Mouse (Mus musculus) urinary bladder, postnatal 14 days (tissue): ENCODE measurements around the gene Rffl.
A peak's percentile ranks its signal among the peaks of the same experiment; 100 is the strongest.
"Not testable (repeated sequence)": the region's sequence is repeated elsewhere in the genome, so short reads cannot be mapped to it uniquely, and the experiment has no call there.

Source experiments
- DNase-seq: peaks from one replicate; pipeline ENCODE4 v3.0.0; 2021; ENCODE audit warnings: low spot score

Rffl gene

DNA sequence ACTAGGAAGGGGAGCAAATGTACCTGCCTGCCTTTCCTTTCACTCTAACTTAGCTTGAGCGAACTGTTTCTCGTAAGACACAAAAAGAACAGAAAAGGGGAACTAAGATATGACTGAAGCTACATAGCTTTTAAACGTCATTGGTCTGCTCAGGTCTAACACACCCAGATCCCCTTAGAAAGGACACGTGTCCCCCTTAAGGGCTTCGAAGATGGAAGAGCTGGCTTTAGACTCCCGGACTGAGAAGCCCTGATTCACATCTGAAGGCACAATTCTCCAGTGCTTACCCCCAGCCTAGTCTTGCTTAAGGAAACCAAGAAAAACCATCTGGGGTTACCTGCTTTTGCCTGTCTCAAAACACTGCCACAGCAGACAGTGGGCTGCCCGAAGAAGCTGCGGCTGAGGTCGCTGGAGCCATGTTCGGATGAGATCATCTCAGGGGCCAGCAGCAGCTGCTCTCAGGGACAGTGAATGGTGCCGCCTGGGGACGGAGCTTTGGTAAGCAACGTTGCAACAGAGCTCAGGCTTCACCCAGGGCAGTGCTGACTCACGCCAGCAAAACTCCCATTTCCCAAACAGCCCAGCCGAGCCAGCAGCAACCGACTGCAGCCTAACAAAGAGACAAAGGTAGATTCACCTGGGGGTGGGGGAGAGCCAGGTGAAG is 25.5 kb downstream of the Rffl start:
- DNase-seq: peak; percentile 82

DNA sequence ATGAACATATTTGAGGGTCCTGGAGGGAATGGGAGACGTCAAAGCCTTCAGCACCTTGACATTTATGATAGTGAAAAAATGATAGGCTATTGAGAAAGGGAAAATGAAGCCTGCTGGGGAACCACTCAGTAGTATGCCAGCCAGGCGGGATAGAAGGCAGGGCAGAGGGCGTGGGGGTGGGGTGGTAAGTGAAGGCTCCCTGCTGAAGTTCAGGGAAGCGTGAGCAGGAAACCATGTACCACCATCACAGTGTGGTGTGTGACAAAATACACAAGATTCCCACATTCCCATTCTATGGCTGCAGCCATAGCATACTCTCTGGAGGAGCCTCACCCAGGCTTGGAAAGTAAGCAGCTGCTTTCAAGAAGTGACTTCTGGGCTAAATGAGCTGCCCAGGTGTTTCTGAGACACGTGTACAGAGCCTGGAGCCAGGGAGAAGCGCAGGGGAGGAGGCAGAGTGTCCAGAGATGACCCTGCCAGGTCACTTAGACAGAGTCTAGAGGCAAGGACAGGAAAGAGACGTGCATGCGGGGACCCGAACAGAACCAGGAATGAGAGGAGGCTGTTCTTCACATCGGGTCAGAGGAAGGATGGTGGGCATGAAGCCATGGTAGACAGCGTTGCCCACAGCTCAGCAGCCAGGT is 26.1 kb downstream of the Rffl start:
- DNase-seq: no peak

GRCm38 (mm10) chr11:82838511-82838910 is 32.5 kb downstream of the Rffl start:
- DNase-seq: no peak

DNA sequence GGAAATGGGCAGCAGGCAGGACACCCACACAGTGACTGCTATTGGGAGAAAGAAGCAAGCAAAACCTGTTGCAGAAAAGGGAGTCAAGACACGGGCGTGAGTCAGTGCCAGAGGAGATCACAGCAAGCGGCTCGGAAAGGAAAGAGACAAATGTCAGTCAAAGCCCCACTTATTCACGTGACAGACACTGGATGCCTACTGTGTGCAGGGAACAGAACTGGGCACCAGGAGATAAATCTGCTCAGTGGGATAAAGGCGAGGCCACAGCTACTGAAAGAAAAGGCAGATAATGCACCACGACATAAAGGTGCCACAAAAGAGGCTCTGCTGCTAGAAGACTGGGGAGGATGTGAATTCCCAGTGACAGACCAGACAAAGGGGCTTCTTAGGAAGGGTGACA is 33.2 kb downstream of the Rffl start:
- DNase-seq: no peak

DNA sequence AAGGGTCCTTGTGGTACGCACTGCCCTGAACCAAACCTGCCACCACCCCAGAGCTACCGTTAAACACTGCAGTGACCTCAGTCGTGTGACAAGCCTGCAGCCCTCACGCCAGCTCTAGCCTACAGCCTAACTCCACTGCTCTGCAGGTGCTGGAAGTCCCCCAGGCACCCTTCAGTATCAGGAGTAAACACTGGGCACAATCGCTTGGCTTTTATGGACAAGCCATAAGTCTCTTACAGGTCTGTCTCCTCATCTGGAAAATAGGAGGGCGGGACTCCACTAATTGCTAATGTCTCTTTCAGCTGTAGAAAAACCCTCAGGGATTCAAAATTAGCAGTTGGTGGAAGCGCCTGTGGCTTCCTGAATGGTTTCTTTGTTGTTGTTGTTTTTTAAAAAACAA is 33.8 kb downstream of the Rffl start:
- DNase-seq: no peak

GRCm38 (mm10) chr11:82835616-82836432 is 35.2 kb downstream of the Rffl start:
- no peak for DNase-seq

GRCm38 (mm10) chr11:82834359-82834758 is 36.7 kb downstream of the Rffl start:
- not testable (repeated sequence) for DNase-seq

DNA sequence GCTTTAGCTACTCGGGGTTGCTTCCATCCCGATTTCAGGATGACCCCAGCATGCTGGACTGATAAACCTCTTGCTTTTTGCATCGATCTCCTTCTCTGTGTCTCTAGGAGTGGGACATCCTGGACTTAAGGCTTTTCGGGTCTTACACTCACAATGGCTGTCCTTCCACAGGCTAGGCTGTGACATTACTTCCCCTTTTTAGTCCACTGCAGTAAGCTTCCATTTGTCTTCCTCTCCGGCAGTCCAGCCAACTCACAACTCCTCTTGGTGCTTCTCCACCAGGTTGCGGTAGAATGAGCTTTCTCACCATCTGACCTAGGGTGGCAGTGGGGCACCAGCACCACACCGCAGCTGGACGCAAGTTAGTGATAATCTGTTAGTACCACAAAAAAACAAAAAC is 37.1 kb downstream of the Rffl start:
- no peak for DNase-seq

DNA sequence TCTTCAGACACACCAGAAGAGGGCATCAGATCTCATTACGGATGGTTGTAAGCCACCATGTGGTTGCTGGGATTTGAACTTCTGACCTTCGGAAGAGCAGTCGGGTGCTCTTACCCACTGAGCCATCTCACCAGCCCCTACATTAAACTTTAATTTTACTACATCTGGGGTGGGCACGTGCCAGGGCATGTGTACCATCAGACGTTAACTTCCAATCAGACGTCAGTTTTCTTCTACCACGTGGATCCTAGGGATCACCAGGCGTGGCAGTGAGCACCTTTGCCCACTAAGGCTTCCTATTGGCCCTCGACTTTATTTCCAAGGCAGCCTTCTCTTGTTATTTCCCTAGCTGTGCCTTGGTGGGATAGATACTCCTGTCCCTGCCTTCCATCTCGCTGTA is 38.6 kb downstream of the Rffl start:
- not testable (repeated sequence) for DNase-seq

GRCm38 (mm10) chr11:82831008-82831893 is 39.8 kb downstream of the Rffl start:
- DNase-seq: no peak

DNA sequence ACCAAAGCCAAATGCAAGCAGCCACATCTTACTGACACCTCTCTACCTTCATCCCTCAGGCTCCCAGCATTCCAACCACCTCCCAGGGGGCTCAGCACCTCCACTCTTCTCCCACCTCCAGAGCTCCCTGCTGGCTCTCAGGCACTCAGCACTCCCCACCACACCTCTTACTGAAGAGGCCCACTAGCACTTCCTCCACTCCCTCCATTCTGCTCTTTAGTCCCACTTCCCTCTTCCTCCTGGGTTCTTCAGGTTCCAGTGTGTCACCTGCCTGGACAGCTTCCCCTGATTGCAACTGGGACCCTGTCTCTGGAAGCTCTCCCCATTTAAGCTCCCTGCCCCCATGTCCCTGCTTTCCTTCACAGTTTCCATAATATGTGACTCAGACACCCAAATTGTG is 44.2 kb downstream of the Rffl start:
- no peak for DNase-seq

GRCm38 (mm10) chr11:82820788-82821456 is 50.1 kb downstream of the Rffl start:
- DNase-seq: no peak

GRCm38 (mm10) chr11:82819350-82819749 is 51.7 kb downstream of the Rffl start:
- peak; percentile 72 for DNase-seq

DNA sequence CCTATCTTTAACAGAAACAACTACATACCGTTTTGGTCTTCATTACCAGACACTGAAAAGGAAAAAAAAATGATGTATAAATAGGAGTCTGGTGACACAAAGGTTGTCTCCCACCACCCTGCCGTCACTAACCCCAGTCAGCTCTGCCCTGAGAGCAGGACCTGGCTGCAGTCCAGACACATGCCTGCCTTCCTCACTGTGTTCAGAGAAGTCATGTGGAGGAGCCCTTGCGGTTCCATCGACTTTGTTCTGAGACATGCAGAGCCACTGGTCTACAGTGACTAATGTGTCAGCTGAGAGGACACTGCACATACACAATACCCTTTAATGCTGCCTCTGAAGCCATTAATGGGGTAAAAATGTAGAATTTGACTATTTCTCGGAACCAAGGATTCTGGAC is 62.5 kb downstream of the Rffl start:
- no peak for DNase-seq

- no peak for DNase-seq
These were observed 63.6 kb downstream of the Rffl start for GRCm38 (mm10) chr11:82807370-82807769.

DNA sequence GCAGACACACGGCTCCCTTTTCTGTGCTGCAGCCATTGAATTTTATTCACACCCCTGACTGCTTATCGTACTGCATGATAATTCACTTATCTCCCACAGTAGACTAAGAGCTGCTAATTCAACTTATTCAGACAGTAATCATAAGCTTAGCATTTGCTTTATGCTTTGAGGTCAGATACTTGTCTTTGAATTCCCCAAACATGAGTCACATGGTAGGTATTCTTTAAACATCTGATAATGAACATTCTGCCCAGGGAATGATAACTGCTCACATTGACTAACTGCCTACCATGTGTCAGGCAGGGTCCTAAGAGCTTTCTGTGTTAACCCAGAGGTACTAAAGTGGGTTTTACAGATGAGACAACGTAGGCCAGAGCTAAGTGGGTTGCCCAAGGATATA is 64.4 kb downstream of the Rffl start:
- no peak for DNase-seq

GRCm38 (mm10) chr11:82783453-82783852 is 87.6 kb downstream of the Rffl start:
- no peak for DNase-seq

DNA sequence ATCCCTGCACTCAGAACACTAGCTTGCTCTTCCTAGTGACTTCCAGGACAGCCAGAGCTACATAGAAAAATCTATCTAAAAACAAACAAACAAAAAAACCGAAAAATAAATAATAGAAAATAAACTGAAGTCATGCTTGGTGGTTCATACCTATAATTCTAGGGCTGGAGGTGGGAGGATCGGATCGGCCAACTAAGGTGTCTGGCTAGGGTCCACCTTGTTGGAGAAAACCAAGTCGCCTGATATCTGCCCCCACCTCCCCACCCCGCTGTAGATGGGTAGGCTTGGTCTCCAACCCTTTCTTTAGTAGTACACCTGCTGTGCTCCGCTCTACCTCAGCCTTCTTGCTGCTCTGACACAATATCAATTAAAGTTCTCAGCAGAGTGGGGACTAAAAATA is 88.8 kb downstream of the Rffl start:
- DNase-seq: no peak

DNA sequence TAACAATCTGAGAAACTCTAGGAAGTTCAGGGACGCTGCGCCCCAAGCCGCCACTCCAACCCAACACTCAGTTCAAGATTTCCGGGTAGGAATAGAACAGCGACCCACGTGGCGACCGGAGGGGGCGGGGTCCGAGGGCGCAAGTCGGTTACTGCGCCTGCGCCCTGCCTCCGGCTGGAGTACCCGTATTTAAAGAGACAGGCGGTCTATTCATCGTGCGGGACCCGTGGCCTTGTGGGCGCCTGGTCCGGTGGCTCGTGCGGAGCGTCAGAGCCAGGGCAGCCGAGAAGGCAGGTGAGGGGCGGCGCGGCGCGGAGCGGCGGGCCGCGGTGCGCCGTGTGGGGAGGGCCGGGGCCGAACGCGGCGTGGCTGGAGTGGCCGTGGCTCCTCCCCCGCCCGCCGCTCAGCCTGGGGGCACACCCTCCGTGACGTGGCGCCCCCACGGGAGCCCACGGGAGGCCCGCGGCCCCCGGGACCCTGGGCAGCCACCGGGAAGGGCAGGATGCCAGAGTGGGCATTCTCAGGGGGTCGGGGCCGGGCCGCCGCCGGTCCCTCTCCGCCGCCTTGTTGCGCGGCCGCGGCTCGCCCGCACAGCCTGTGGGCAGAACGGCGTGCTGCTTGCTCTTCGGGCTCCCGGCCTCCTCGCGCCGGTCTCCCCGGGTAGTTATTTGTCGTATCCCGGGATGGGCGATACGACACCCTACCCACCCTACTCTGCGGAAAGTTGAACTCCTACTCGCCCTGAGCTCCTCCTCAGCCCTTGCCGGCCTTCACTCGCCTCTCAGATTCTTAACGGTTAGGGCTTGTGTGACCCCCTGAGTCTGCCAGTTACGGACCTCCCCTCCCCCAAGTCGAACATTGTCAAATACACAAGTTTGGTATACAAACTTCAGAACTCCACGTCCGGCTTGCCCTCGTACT is 89.8 kb downstream of the Rffl start, which contains the start of gene Lig3:
Gene Lig3 (plus strand): TSS at position 126 of the 921 bp plus-strand sequence.
- DNase-seq: peak; percentile 94

DNA sequence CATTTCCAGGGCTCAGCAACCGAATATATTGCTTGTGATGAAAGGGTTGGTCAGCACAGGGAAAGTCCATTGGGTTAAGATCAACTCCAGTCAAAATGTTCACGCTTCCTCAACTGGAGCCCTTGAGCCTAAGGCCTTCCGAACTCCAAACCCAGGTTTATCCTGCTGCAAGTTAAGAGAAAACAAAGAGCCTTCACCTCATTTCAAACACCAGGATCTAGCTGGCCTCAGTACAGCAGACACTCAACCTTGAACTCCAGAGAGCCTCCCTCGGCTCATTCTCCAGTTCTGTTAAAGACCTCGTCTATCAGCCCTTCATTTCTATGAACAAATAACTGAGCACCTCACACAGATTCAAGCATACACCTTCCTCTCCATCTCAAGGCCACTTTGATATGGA is 90.9 kb downstream of the Rffl start:
- DNase-seq: no peak
